Mouse (Mus musculus): ENCODE measurements around the gene Clstn1. TPM values are rescaled to one million over a fixed set of nuclear protein-coding genes. Genes with fewer than 3 reads are reported as not detected.

The Clstn1 gene
- polyA plus RNA-seq, 1 experiment from 2014 or later: 19.1 TPM

DNA sequence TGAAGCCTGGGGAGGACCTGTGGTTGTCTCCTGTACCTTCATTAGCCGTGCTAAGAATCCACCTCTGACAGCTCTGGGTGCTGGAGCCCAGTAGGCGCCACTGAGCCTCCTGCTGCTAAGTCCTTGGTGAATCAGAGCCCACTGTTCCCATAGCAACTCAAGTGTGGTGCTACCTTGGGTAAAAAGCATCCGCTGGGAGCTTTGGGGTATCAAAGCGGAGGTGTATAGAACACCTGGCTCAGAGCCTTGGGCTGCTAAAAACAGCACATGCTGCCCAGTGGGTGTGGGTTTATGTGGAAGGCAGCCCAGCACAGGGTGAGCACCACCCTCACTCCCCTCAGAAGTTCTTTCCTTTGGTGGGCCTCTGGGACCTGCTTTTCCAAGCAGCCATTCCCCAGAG lies 30.2 kb upstream of the Clstn1 start:
- no peaks in the 10 kb centered on the region for H3K27me3 ChIP-seq (ENCODE audit: insufficient read depth, poor library complexity, severe bottlenecking)
- no peak overlapping the region for H3K4me3 ChIP-seq
- WGBS: 67% methylated on average over 4 of the region's 4 CpGs
- H3K4me1 ChIP-seq: peaks cover 35% of the 10 kb centered on the region
- DNase-seq (ENCODE audit: low spot score): no peak
- no peak overlapping the region for H3K27ac ChIP-seq
- H3K9me3 ChIP-seq: no peaks in the 10 kb centered on the region
- H3K36me3 ChIP-seq: peaks cover 17% of the 10 kb centered on the region

DNA sequence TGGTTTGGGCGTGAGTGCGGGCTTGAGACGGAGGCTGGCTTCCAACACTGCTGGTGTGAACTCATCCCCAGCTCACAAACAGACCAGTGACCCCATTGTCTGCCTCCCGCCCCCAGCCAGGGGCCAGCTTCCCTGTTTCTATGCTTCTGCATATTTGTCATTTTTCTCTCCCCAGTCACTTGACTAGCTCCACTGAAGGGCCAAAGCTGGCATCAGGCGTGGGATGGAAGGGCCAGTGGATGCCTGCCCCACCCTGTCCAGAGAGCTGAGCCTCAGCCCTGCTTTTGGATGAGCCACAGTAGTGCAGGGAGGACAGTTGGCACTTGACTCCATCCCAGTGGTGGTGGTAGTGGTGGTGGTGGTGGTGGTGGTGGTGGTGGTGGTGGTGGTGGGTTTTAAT lies 28.4 kb upstream of the Clstn1 start:
- peaks cover 49% of the 10 kb centered on the region for H3K4me1 ChIP-seq
- 77% methylated on average over 5 of the region's 5 CpGs for WGBS
- H3K27ac ChIP-seq: 0 out of 2 replicates have a peak overlapping the region, but pooled peaks have one; percentile 5
- H3K27me3 ChIP-seq (ENCODE audit: insufficient read depth, poor library complexity, severe bottlenecking): no peaks in the 10 kb centered on the region
- H3K9me3 ChIP-seq: no peaks in the 10 kb centered on the region
- peaks cover 17% of the 10 kb centered on the region for H3K36me3 ChIP-seq
- no peak for DNase-seq (ENCODE audit: low spot score)
- no peak overlapping the region for H3K4me3 ChIP-seq

DNA sequence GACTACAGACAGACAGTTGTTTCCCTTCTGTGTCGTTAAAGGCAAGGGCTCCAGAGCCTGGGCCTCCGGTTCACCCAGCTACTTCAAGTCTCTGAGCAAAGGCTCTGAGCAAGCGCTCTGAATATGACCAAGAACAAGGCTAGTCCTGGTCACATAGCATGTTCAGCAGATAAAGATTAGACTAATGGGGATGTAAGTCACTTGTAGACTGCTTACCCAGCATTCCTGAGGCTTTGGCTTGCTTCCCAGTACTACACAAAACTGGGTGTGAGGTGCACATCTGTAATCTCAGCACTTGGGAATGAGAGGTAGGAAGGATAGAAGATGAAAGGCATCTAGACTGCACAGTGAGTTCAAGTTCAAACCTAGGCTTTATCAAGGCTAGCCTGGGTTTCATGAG lies 27.9 kb upstream of the Clstn1 start:
- H3K9me3 ChIP-seq: no peaks in the 10 kb centered on the region
- H3K4me1 ChIP-seq: peaks cover 52% of the 10 kb centered on the region
- H3K27me3 ChIP-seq (ENCODE audit: insufficient read depth, poor library complexity, severe bottlenecking): no peaks in the 10 kb centered on the region
- 80% methylated on average over 3 of the region's 3 CpGs for WGBS
- DNase-seq (ENCODE audit: low spot score): no peak
- H3K36me3 ChIP-seq: peaks cover 17% of the 10 kb centered on the region
- 0 out of 2 replicates have a peak overlapping the region, but pooled peaks have one; percentile 5 for H3K27ac ChIP-seq
- H3K4me3 ChIP-seq: no peak overlapping the region

DNA sequence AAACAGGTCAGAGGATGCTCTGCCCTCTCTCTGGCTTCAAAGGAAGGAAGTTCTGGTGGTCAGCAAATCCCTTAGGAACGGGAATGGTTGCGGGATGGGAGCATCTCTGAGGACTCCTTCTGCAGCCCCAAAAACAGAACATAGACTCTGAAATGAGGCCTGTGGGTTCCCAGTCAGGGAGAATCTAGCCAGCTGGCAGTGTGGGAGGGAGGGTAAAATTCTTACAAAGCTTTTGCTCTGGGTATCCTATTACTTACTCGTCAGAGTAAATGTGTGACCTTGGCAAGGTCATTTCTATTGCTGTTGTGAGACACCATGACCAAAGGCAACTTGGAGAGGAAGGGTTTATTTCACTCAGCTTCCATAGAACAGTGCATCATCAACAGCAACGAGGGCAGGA lies 24.9 kb upstream of the Clstn1 start:
- no peaks in the 10 kb centered on the region for H3K9me3 ChIP-seq
- H3K4me3 ChIP-seq: no peak overlapping the region
- no peaks in the 10 kb centered on the region for H3K27me3 ChIP-seq (ENCODE audit: insufficient read depth, poor library complexity, severe bottlenecking)
- no peak overlapping the region for H3K27ac ChIP-seq
- no peak for DNase-seq (ENCODE audit: low spot score)
- 70% methylated on average over 4 of the region's 4 CpGs for WGBS
- H3K4me1 ChIP-seq: peaks cover 61% of the 10 kb centered on the region
- peaks cover 22% of the 10 kb centered on the region for H3K36me3 ChIP-seq

DNA sequence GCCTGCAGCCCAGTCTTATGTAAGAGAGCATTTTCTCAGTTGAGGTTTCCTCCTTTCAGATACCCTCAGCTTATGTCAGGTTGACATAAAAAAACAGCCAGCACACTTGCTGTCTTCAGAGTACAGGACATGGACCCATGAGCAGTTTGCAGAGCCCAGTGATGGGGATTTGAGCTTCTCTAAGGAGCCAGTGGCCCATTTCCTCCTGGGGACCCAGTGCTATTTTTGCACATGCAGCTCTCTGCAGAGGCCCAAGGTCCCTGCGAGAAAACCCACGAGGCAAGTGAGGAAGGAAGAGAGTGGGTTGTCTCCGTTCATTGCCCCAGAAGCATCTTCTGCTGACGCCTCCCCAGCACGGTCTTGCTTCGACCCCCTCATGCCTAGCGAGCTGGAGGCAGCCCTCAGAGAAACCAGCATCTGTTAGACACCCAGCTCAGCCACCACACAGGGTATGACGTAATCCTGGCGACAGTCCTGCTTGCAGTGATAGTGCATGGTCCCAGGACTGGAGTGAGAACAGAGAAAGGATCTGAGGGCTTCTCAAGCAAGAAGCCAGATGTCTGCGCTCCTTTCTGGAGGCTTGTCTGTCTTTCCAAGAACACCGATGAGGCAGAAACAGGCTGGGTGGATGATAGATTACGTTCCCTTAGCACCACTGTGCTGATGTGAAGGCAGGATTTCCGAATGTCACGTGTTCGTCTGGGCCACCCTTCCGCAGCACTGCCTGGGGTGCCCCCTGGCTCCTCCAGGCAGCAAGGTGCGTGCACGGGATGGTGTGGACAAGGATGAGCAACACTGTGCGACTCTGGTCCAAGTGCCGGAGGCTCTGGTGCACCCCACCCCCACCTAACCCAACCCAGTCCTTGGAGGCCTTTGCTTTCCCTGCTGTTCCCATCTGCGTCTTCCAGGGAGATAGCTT lies 24.0 kb upstream of the Clstn1 start:
- Histone ChIP-seq H3K36me3 (peaks cover 23% of the 10 kb centered on the region), H3K4me1 (peaks cover 66% of the 10 kb centered on the region)

DNA sequence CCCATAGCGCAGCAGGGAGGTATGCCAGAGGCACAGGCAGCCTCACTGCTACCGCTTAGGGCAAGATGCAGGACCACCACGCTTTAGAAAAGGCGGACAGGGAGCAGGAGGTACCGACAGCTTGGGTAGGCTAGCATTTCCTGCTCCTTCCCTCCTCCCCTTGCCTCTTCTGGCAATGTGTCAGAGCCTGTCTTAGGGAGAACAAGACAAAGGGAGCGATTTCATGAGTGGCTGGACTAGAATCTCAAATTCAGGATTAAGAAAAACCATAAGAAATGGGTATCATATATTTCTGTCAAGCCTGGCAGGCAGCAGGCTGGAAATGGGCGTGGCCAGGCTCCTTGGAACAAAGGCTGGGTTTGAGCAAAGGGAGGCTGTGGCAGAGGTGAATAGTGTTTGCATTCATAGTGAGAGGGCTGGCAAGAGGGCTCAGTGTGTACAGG lies 23.3 kb upstream of the Clstn1 start:
- no peaks in the 10 kb centered on the region for H3K27me3 ChIP-seq (ENCODE audit: insufficient read depth, poor library complexity, severe bottlenecking)
- peaks cover 23% of the 10 kb centered on the region for H3K36me3 ChIP-seq
- no peak for DNase-seq (ENCODE audit: low spot score)
- 47% methylated on average over 7 of the region's 7 CpGs for WGBS
- H3K27ac ChIP-seq: peak overlapping the region; percentile 66; the same call in 1 of the 2 replicates
- H3K4me1 ChIP-seq: peaks cover 68% of the 10 kb centered on the region
- no peaks in the 10 kb centered on the region for H3K9me3 ChIP-seq
- H3K4me3 ChIP-seq: no peak overlapping the region

More for the DNA sequence above, 24.0 kb upstream of the Clstn1 start:
- H3K27me3 ChIP-seq (ENCODE audit: insufficient read depth, poor library complexity, severe bottlenecking): no peaks in the 10 kb centered on the region
- H3K27ac ChIP-seq: peak overlapping the region; percentile 66
- WGBS: 54% methylated on average over 21 of the region's 21 CpGs
- no peak for DNase-seq (ENCODE audit: low spot score)
- H3K4me3 ChIP-seq: no peak overlapping the region; the same call in 1 of the 2 replicates
- H3K9me3 ChIP-seq: no peaks in the 10 kb centered on the region

DNA sequence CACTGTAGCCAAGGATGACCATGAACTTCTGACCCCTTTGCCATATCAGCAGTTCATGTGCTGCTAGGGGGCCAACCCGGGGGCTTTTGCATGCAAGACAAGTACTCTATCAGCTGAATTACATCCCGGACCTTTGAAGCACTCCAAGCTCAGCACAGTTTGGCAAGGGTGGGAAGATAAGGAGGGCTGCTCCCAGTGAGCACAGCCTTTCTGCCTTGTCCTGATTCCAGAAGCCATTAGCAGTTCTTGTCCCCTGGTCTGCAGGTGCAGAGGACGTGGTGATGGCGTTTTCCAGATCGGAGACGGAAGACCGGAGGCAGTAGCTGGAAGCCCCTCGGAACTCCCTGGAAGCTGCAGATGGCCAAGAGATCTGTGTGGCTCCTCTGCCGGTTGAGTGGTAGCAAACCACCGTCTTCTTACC lies 22.3 kb upstream of the Clstn1 start:
- Histone ChIP-seq H3K27me3 (ENCODE audit: insufficient read depth, poor library complexity, severe bottlenecking) (0 out of 2 replicates have a peak, but pooled peaks cover 5% of the 10 kb centered on the region), H3K27ac (peak overlapping the region; percentile 63), H3K4me3 (peak overlapping the region; percentile 25), H3K36me3 (peaks cover 23% of the 10 kb centered on the region), H3K4me1 (peaks cover 68% of the 10 kb centered on the region), H3K9me3 (no peaks in the 10 kb centered on the region)
- DNase-seq (ENCODE audit: low spot score): no peak
- WGBS: 46% methylated on average over 10 of the region's 10 CpGs

DNA sequence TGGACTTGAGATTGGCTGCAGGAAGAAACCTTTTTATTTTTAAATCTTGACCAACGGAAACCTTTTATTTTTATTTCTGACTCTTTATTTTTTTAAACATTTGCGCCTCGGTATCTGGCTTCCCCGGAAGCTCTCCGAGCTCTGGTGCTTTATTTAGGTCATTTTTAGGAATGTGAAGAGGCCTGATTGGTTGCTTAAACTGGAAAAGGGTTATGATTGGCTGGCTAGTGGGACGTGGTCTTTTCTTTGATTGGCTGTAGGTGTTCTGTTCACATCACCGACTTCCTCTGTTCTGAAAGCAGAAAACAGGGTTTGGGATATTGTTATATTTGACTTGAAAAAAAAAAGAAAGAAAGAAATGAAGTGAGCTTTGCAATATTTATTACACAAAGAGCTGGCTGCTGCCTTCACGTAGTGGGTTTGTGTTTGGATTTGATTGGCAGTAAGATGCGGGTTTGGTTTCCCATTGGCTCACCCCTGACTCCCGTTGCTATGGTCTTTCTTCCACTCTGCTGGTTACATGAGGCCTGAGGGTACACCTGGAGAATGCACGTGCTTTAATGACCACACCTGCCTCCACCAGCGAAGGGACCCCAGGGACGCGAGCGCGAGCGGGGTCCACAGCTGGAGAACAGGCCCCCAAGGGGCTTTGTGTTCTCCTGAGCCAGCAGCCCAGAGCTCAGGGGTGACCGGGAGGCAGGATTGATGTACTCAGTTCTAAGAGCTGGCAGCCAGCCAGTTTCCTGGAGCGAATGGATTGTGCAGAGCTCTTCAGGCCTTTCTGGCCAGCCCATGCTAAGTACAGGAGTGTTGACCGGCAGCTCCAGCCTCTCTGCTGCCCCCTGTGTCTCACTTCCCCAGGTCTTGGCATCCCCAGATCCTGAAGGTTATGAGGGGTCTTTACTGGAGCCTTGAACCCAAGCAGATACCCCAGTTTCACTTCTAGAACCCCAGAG lies 21.5 kb upstream of the Clstn1 start:
- H3K36me3 ChIP-seq: peaks cover 19% of the 10 kb centered on the region
- H3K4me3 ChIP-seq: peak overlapping the region; percentile 25
- peak overlapping the region; percentile 72 for H3K27ac ChIP-seq
- peaks cover 10% of the 10 kb centered on the region for H3K27me3 ChIP-seq (ENCODE audit: insufficient read depth, poor library complexity, severe bottlenecking)
- H3K9me3 ChIP-seq: no peaks in the 10 kb centered on the region
- peak; percentile 87 for DNase-seq (ENCODE audit: low spot score)
- peaks cover 68% of the 10 kb centered on the region for H3K4me1 ChIP-seq
- WGBS: 59% methylated on average over 20 of the region's 20 CpGs

DNA sequence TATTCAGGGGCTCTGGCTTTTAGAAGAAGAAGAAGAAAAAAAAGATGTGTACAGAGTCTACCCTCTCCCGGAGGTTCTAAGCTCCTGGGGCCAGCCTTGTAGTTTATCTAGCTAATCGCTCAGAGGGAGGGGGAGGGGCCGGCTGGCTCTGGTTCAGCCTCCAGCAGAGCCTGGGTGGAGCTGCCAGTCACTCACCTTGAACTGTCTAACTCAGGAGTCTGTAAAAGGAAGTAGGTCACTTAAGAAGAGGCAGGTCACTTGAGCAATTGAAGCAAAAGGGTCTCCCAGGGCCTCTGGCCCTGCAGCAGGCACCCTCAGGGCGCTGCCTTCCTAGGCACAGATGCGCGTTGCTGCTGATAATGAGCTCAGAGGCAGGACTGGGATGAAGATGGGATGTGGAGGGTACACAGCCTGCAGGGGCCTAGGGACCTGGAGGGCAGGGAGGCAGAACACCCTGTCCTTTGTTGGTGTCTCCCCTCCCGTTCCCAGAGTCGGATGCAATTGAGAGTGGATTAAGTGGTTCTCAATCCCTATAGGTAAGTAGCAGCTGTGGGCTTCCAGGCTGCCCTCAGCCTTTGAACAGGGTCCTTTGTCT lies 18.7 kb upstream of the Clstn1 start:
- no peak overlapping the region for H3K4me3 ChIP-seq
- 13% methylated on average over 8 of the region's 8 CpGs for WGBS
- H3K36me3 ChIP-seq: peaks cover 13% of the 10 kb centered on the region
- H3K9me3 ChIP-seq: no peaks in the 10 kb centered on the region
- peaks cover 81% of the 10 kb centered on the region for H3K4me1 ChIP-seq
- DNase-seq (ENCODE audit: low spot score): no peak
- H3K27me3 ChIP-seq (ENCODE audit: insufficient read depth, poor library complexity, severe bottlenecking): peaks cover 38% of the 10 kb centered on the region
- H3K27ac ChIP-seq: 0 out of 2 replicates have a peak overlapping the region, but pooled peaks have one; percentile 3

DNA sequence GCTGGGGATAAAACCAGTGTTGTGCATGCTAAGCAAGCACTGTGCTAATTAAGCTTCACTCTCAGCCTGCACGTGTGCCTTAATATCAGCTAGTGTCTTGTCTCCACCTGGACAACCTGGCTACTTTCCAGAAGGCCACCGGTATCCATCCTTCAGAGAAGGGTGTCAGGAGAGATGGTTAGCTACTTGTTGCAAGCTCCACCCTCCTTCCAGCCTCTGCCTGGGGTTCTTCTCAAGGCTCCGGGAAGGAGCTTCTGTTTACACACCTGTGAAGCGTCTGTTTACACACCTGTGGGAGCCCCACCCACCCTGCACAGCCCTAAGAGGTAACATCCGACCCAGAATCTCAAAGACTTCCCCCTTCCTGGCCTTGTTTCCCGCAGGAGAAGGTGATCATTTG lies 17.6 kb upstream of the Clstn1 start:
- Histone ChIP-seq H3K4me3 (no peak overlapping the region), H3K9me3 (no peaks in the 10 kb centered on the region), H3K4me1 (peaks cover 76% of the 10 kb centered on the region), H3K27ac (no peak overlapping the region), H3K27me3 (ENCODE audit: insufficient read depth, poor library complexity, severe bottlenecking) (peaks cover 48% of the 10 kb centered on the region), H3K36me3 (peaks cover 13% of the 10 kb centered on the region)
- 60% methylated on average over 6 of the region's 6 CpGs for WGBS
- no peak for DNase-seq (ENCODE audit: low spot score)

DNA sequence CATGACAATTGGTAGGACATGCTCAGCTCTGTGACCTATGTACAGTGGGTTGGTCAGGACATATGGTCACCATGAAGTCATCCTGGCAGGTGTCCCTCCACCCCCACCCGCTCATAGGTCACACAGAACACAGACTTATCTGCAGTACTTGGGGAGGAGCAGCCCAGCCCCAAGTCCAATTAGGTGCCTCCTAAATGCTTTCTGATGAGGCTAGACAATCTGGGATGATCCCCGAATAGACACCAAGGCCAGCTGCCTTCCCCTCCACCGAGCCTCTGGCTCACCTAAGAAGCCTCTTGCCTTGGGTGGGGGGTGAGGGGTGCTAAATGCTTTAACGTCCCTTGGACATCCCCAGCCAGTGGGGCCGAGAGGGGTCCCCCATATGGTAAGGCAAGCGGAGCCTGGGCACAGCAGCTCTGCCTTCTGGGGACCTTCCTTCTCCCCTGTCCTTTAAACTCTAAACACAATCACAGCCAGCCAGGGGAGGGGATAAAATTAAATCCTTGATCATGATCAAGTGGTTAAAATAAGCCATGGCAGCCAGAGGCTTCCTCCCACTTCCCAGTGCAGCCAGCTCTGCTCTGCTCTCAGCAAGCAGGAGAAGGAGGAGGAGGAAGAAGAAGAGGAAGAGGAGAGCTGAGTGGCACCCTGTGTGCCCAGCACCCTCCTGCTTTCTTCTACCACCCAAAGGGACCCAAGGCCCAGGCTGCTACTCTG lies 16.3 kb upstream of the Clstn1 start:
- no peak for DNase-seq (ENCODE audit: low spot score)
- no peak overlapping the region for H3K27ac ChIP-seq
- H3K4me1 ChIP-seq: peaks cover 63% of the 10 kb centered on the region
- H3K9me3 ChIP-seq: no peaks in the 10 kb centered on the region
- WGBS: 69% methylated on average over 6 of the region's 6 CpGs
- H3K4me3 ChIP-seq: no peak overlapping the region
- peaks cover 13% of the 10 kb centered on the region for H3K36me3 ChIP-seq
- H3K27me3 ChIP-seq (ENCODE audit: insufficient read depth, poor library complexity, severe bottlenecking): peaks cover 56% of the 10 kb centered on the region

DNA sequence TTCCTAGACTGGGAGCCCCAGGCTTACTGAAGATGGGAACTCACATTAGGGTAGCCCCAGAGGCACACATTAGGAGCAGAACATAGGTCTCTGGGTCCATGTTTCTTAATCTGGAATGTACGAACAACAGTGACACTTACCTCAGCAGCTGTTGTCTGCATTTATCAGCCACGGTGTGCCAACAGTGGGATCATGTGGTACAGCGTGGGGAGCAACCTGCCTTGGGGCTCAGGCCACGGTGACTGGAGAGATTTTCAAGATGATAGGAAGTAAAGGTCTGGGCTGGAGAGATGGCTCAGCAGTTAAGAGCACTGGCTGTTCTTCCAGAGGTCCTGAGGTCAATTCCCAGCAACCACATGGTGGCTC lies 15.8 kb upstream of the Clstn1 start:
- Histone ChIP-seq H3K36me3 (peaks cover 10% of the 10 kb centered on the region), H3K4me1 (peaks cover 58% of the 10 kb centered on the region), H3K27ac (no peak overlapping the region), H3K27me3 (ENCODE audit: insufficient read depth, poor library complexity, severe bottlenecking) (peaks cover 61% of the 10 kb centered on the region), H3K4me3 (no peak overlapping the region), H3K9me3 (no peaks in the 10 kb centered on the region)
- no peak for DNase-seq (ENCODE audit: low spot score)
- 69% methylated on average over 4 of the region's 4 CpGs for WGBS
